Mouse (Mus musculus) liver, embryonic 14.5 days (tissue): ENCODE results near the gene Msi1. TPM values are rescaled to one million over a fixed set of nuclear protein-coding genes. Genes with fewer than 3 reads are reported as not detected.

Experiments used
- ATAC-seq: fragments of 200-750 bp; cut with Nextera tagmentation; 2 replicates; pipeline ENCODE4 v1.8.0; 2017; ENCODE audit warnings: moderate number of reproducible peaks, mild to moderate bottlenecking, moderate library complexity; ENCODE audit not compliant: insufficient read depth
- DNase-seq, 3 experiments: peaks; one replicate each; pipeline ENCODE4 v3.0.0-alpha.2; 2012 to 2013; ENCODE audit warnings: low read depth in 3 of 3, low spot score in 3 of 3
- H3K27ac ChIP-seq: fragments of 300-500 bp; sonication (generic); 2 replicates; pipeline ENCODE4 v1.5.1; 2014; ENCODE audit warnings: moderate library complexity, mild to moderate bottlenecking, control low read depth, inconsistent platforms
- H3K27me3 ChIP-seq: fragments of 300-500 bp; sonication (generic); 2 replicates; pipeline ENCODE4 v1.6.1; 2014; ENCODE audit warnings: mild to moderate bottlenecking, low read length, moderate library complexity; ENCODE audit not compliant: control insufficient read depth, insufficient read depth
- H3K36me3 ChIP-seq: fragments of 300-500 bp; sonication (generic); replicated peaks from 2 replicates; pipeline ENCODE4 v1.6.1; 2014; ENCODE audit warnings: low read depth; ENCODE audit not compliant: control insufficient read depth, insufficient read depth
- H3K4me1 ChIP-seq, 2 experiments: fragments of 200-500 bp in 1 of 2; fragments of 300-500 bp in 1 of 2; sonication (generic) in 1 of 2; replicated peaks; 2 replicates each; pipeline ENCODE4 v1.6.1; 2012 to 2014; ENCODE audit warnings: antibody characterized with exemption in 1 of 2, inconsistent platforms in 1 of 2, low read length in 1 of 2; ENCODE audit not compliant: control insufficient read depth in 2 of 2, insufficient read depth in 2 of 2
- H3K4me2 ChIP-seq: fragments of 300-500 bp; sonication (generic); 2 replicates; pipeline ENCODE4 v1.6.1; 2014; ENCODE audit warnings: low read depth, mild to moderate bottlenecking, control low read depth, moderate library complexity
- H3K4me3 ChIP-seq, 2 experiments: fragments of 200-500 bp in 1 of 2; fragments of 300-500 bp in 1 of 2; sonication (generic) in 1 of 2; 2 replicates each; pipeline ENCODE4 v1.5.1; 2012 to 2014; ENCODE audit warnings: low read depth in 2 of 2, low read length in 2 of 2, mild to moderate bottlenecking in 2 of 2, control low read depth in 1 of 2, inconsistent platforms in 1 of 2, moderate library complexity in 1 of 2; ENCODE audit not compliant: insufficient read depth in 1 of 2
- H3K9ac ChIP-seq: fragments of 300-500 bp; sonication (generic); replicated peaks from 2 replicates; pipeline ENCODE4 v1.6.1; 2014; ENCODE audit warnings: mild to moderate bottlenecking, control low read depth, moderate library complexity
- H3K9me3 ChIP-seq: fragments of 300-500 bp; sonication (generic); 2 replicates; pipeline ENCODE4 v1.6.1; 2016; ENCODE audit warnings: low read length, mixed read lengths; ENCODE audit not compliant: control insufficient read depth
- CTCF ChIP-seq: IDR thresholded peaks from 2 replicates; pipeline ENCODE4 v1.5.1; 2016; ENCODE audit warnings: antibody characterized with exemption, low read depth, control low read depth
- EP300 ChIP-seq: IDR thresholded peaks from 2 replicates; pipeline ENCODE4 v1.6.1; 2016; ENCODE audit warnings: antibody characterized with exemption, low read depth
- WGBS: fragments of 180-500 bp; shearing (Covaris S2); extraction: QIAGEN DNeasy Blood & Tissue Kit; methylation state at CpG from one replicate; pipeline ENCODE4 v1.1.7; 2014; ENCODE audit not compliant: insufficient replicate concordance; 5-methylcytosine and 5-hydroxymethylcytosine counted together
- polyA plus RNA-seq, 2 experiments: library from polyadenylated mRNA; depleted of rRNA in 1 of 2; stranded (reverse) in 1 of 2; unstranded in 1 of 2; fragments of >200 nt; fragmentation: Nextera tagmentation in 1 of 2; extraction: Ambion mirVana in 1 of 2; gene quantifications; 2 replicates each; pipeline versions ENCODE4 v1.2.1 to v1.2.3; 2012 to 2014

The Msi1 gene
- polyA plus RNA-seq, 2 experiments = 0.37 to 0.95 TPM

GRCm38 (mm10) chr5:115458918-115459317, 29.5 kb downstream of the Msi1 start:
- ATAC-seq = no peak

GRCm38 (mm10) chr5:115464408-115465115, 35.2 kb downstream of the Msi1 start:
- no peaks in the 10 kb centered on the region for H3K9me3 ChIP-seq
- WGBS = 66% methylated on average over 18 of the region's 18 CpGs
- H3K4me1 ChIP-seq = peaks cover 0 to 5% of the 10 kb centered on the region in 2 experiments; a peak in 1 of 4 replicates
- no peak overlapping the region for H3K4me3 ChIP-seq
- ATAC-seq (no peak), DNase-seq (no peak)
- H3K4me2 ChIP-seq = no peak overlapping the region
- no peak overlapping the region for H3K27ac ChIP-seq
- H3K27me3 ChIP-seq = no peaks in the 10 kb centered on the region
- H3K9ac ChIP-seq = no peak overlapping the region
- no peaks in the 10 kb centered on the region for H3K36me3 ChIP-seq
- TF ChIP-seq EP300 = no peak
- TF ChIP-seq CTCF = no peak

More at GRCm38 (mm10) chr5:115458918-115459317, 29.5 kb downstream of the Msi1 start:
- no peaks in the 10 kb centered on the region for H3K4me1 ChIP-seq
- H3K27ac ChIP-seq = no peak overlapping the region
- TF ChIP-seq CTCF = no peak
- no peak for TF ChIP-seq EP300
- no peak overlapping the region for H3K4me3 ChIP-seq
- no peak overlapping the region for H3K9ac ChIP-seq
- no peak for DNase-seq
- WGBS = 47% methylated on average over 13 of the region's 13 CpGs
- no peaks in the 10 kb centered on the region for H3K36me3 ChIP-seq
- no peaks in the 10 kb centered on the region for H3K9me3 ChIP-seq
- no peaks in the 10 kb centered on the region for H3K27me3 ChIP-seq
- no peak overlapping the region for H3K4me2 ChIP-seq

GRCm38 (mm10) chr5:115465642-115466420, 36.4 kb downstream of the Msi1 start, which contains the start of gene Pla2g1b:
Pla2g1b (plus strand) TSS chr5:115466262.
- no peak for DNase-seq
- H3K4me3 ChIP-seq = no peak within 1 kb of the TSS

GRCm38 (mm10) chr5:115469791-115470190, 40.4 kb downstream of the Msi1 start:
- no peak overlapping the region for H3K4me3 ChIP-seq
- no peak for ATAC-seq
- 54% methylated on average over 6 of the region's 6 CpGs for WGBS
- H3K9me3 ChIP-seq = no peaks in the 10 kb centered on the region
- no peak overlapping the region for H3K27ac ChIP-seq
- no peaks in the 10 kb centered on the region; the same call in 1 of the 2 replicates for H3K27me3 ChIP-seq
- H3K4me1 ChIP-seq = peaks cover 0 to 8% of the 10 kb centered on the region in 2 experiments; a peak in 1 of 4 replicates
- no peak for TF ChIP-seq CTCF
- no peak for TF ChIP-seq EP300
- H3K9ac ChIP-seq = no peak overlapping the region
- no peak for DNase-seq
- no peaks in the 10 kb centered on the region for H3K36me3 ChIP-seq
- no peak overlapping the region for H3K4me2 ChIP-seq

More at GRCm38 (mm10) chr5:115465642-115466420, 36.4 kb downstream of the Msi1 start, which contains the start of gene Pla2g1b:
- TF ChIP-seq EP300 (no peak), CTCF (peak; percentile 28; the same call in 1 of the 2 replicates)
- Histone ChIP-seq H3K4me1 (peaks cover 0 to 5% of the 10 kb centered on the region in 2 experiments; a peak in 1 of 4 replicates), H3K27me3 (no peaks in the 10 kb centered on the region), H3K27ac (no peak within 1 kb of the TSS), H3K9ac (no peak within 1 kb of the TSS), H3K36me3 (no peaks in the 10 kb centered on the region), H3K4me2 (no peak within 1 kb of the TSS), H3K9me3 (no peaks in the 10 kb centered on the region)
- no peak for ATAC-seq
- 22% methylated on average over 9 of the region's 9 CpGs for WGBS
